Mouse (Mus musculus): ENCODE data around the gene Hist2h2aa2. TPM values are rescaled to one million over a fixed set of nuclear protein-coding genes. Genes with fewer than 3 reads are reported as not detected.
"Not testable (repeated sequence)": the region's sequence is repeated elsewhere in the genome, so short reads cannot be mapped to it uniquely, and the experiment has no call there.

Hist2h2aa2 gene
- total RNA-seq, 2 experiments from 2014 or later = 189 to 208 TPM

- intact Hi-C loops (cut with DNase I) = no loop called here
- DNase-seq = no peak
These were observed 20.9 kb downstream of the Hist2h2aa2 start for GRCm38 (mm10) chr3:96219191-96219641.

GRCm38 (mm10) chr3:96209242-96209641 lies 30.8 kb downstream of the Hist2h2aa2 start:
- intact Hi-C loops (cut with DNase I) = no loop called here
- DNase-seq = no peak

GRCm38 (mm10) chr3:96207819-96208218 lies 32.3 kb downstream of the Hist2h2aa2 start:
- intact Hi-C loops (cut with DNase I) = no loop called here
- no peak for DNase-seq

- no peak for DNase-seq
- intact Hi-C loops (cut with DNase I) = no loop called here
These were observed 40.3 kb downstream of the Hist2h2aa2 start for GRCm38 (mm10) chr3:96199731-96200130.

GRCm38 (mm10) chr3:96198601-96199251 lies 41.4 kb downstream of the Hist2h2aa2 start:
- DNase-seq; intact Hi-C loops (cut with DNase I): not testable (repeated sequence)

- DNase-seq = no peak
- intact Hi-C loops (cut with DNase I) = no loop called here
These were observed 41.9 kb downstream of the Hist2h2aa2 start for GRCm38 (mm10) chr3:96198181-96198580.

GRCm38 (mm10) chr3:96197129-96197749 lies 42.8 kb downstream of the Hist2h2aa2 start:
- DNase-seq = peak; percentile 76
- intact Hi-C loops (cut with DNase I) = no loop called here

- intact Hi-C loops (cut with DNase I) = no loop called here
- no peak for DNase-seq
These were observed 43.5 kb downstream of the Hist2h2aa2 start for GRCm38 (mm10) chr3:96196437-96197128.

GRCm38 (mm10) chr3:96195616-96196313 lies 44.3 kb downstream of the Hist2h2aa2 start:
- no peak for DNase-seq
- intact Hi-C loops (cut with DNase I) = no loop called here

- DNase-seq = no peak
- intact Hi-C loops (cut with DNase I) = no loop called here
These were observed 45.1 kb downstream of the Hist2h2aa2 start for GRCm38 (mm10) chr3:96194966-96195365.

- intact Hi-C loops (cut with DNase I) = no loop called here
- DNase-seq = no peak
These were observed 47.1 kb downstream of the Hist2h2aa2 start for GRCm38 (mm10) chr3:96192977-96193376.

Small RNA genes within 50 kb of the gene (microRNA-seq; reads per million reads assigned to microRNA genes)
- 0 to 0.74 reads per million in 2 experiments for gene Gm44492
- gene Gm47311 = 0 reads per million in 2 experiments
- gene Gm47313 = 0 reads per million in 2 experiments

Other genes with a start within 250 kb of the Hist2h2aa2 start
- 10 to 100 TPM; 17.6 to 23.6 TPM for gene Plekho1, start 244.3 kb downstream of the Hist2h2aa2 start, total RNA-seq (2021)
- 10 to 100 TPM; 13.4 to 17.5 TPM for gene Vps45, start 181.8 kb downstream of the Hist2h2aa2 start, total RNA-seq (2021)
- 10 to 100 TPM; 46.6 to 49.0 TPM for gene Otud7b, start 135.7 kb downstream of the Hist2h2aa2 start, total RNA-seq (2021)
- gene Mtmr11, start 78.3 kb downstream of the Hist2h2aa2 start, total RNA-seq (2021) = 1 to 10 TPM; 1.6 to 2.3 TPM
- gene Sf3b4, start 67.9 kb downstream of the Hist2h2aa2 start, total RNA-seq (2021) = 10 to 100 TPM; 10.7 to 11.6 TPM
- gene Sv2a, start 59.1 kb downstream of the Hist2h2aa2 start, total RNA-seq (2021) = 1 to 10 TPM in 1 of 2 experiments, under 1 TPM in 1; 0.37 to 1.5 TPM
- gene Bola1, start 20.6 kb downstream of the Hist2h2aa2 start, total RNA-seq (2021) = 10 to 100 TPM; 20.8 to 24.6 TPM
- under 1 TPM in 1 of 2 experiments, not detected in 1; 0.92 TPM for gene Hist2h2ab, start 20.4 kb downstream of the Hist2h2aa2 start, total RNA-seq (2021)
- 10 to 100 TPM in 1 of 2 experiments, 1 to 10 TPM in 1; 9.9 to 10.3 TPM for gene Hist2h2ac, start 19.4 kb downstream of the Hist2h2aa2 start, total RNA-seq (2021)
- 1 to 10 TPM; 4.5 to 5.3 TPM for gene Hist2h2be, start 19.2 kb downstream of the Hist2h2aa2 start, total RNA-seq (2021)
- 1 to 10 TPM; 7.6 to 8.3 TPM for gene Hist2h3c2, start 1.1 kb downstream of the Hist2h2aa2 start, total RNA-seq (2021)
- gene Hist2h2aa1, start 5.2 kb upstream of the Hist2h2aa2 start, total RNA-seq (2021) = 1 to 10 TPM; 2.9 to 7.9 TPM
- gene Hist2h3c1, start 6.4 kb upstream of the Hist2h2aa2 start, total RNA-seq (2021) = not detected
- gene Hist2h4, start 23.0 kb upstream of the Hist2h2aa2 start, total RNA-seq (2021) = 1 to 10 TPM; 5.9 to 6.8 TPM
- 10 to 100 TPM; 26.9 to 33.5 TPM for gene Hist2h3b, start 28.4 kb upstream of the Hist2h2aa2 start, total RNA-seq (2021)
- gene Hist2h2bb, start 29.5 kb upstream of the Hist2h2aa2 start, total RNA-seq (2021) = 10 to 100 TPM; 28.9 to 35.3 TPM
- gene Fcgr1, start 53.7 kb upstream of the Hist2h2aa2 start, total RNA-seq (2021) = under 1 TPM; 0.10 to 0.30 TPM
- not detected for gene BC107364, start 212.0 kb upstream of the Hist2h2aa2 start, total RNA-seq (2021)